Mouse (Mus musculus) cerebellum, adult 11 months (tissue): Measurements from ENCODE around the gene Psd4.

ENCODE experiments used
- DNase-seq: peaks from one replicate; pipeline ENCODE4 v3.0.0; 2022

The Psd4 gene

DNA sequence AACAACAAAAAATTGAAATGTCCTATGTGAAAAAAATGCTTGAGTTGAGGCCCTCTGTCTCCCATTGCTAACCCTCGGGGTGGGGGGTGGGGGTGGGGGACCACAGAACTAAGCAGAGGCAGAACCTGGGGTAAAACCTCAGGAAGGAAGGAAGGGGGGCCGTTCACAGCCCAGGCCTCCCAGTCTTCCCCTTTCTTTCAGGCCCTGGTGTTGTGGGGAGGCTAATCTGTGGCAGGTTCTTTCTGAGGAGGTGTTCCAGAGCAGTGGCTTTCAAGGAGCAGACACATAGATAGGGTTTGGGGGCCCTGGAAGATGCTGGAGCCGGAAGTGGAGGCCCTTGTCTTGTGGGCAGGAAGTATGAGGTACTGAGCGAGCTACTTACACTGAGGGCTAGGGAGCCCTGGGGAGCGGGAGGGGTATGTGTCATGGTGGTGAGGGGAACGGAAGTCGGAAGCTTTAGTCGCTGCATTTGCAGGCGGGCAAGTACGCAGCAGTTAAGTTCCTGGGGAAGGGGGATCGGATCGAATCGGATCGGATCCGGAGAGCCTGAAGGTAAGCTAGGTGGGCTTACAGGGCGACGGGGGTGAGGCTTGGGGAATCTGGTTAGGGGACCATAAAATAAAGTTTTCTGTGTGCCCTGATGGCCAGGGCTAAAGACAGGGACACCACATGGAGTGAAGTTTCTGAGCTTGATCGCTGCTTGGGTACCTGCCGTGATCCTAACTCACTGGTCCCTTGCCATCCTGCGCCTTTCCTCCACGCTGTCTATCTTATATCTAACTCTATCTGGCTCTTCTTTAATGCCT, 19.0 kb downstream of the Psd4 start:
- DNase-seq = no peak

DNA sequence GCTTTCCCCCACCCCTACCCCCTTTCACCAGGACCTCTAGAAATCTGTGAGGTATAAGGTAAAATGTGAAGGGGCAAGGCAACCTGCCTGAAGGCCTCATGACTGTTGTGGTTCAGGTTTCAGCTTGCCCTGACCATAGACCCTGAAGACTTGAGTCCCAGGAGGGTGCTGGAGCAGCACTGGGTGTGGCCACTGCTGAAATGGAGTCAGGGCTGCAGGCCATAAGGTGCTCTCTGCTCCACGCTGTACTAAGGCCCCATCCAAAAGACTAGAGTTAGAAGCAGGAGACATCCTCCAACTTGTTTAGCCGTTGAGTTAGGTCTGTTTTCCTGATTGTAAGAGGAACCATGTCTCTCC, 19.6 kb downstream of the Psd4 start:
- no peak for DNase-seq

GRCm38 (mm10) chr2:24387361-24388283, 20.2 kb downstream of the Psd4 start:
- no peak for DNase-seq

DNA sequence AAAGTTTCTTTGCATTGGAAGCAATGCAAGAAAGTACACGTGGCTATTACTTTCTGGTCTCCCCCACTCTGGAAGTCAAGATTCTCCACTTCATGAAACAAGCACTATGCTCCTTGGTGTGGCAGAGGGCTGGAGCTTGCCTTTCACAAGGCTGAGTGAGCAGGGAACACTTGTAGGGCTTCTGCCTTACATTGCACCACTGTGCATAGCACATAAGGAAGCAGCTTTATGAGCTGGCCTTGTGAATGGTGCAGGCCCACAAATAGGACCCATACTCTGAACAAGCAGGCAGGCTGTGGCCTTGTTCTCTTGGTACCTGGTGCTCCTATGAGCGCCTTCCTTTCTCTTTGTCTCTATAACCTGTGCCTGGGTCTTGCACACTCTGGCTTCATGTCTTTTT, 25.9 kb downstream of the Psd4 start:
- DNase-seq = no peak

- no peak for DNase-seq
These were observed 29.7 kb downstream of the Psd4 start for GRCm38 (mm10) chr2:24397115-24397514.

- DNase-seq = no peak
These were observed 33.3 kb downstream of the Psd4 start for GRCm38 (mm10) chr2:24400711-24401110.

GRCm38 (mm10) chr2:24405345-24406012, 38.1 kb downstream of the Psd4 start:
- peak; percentile 48 for DNase-seq

DNA sequence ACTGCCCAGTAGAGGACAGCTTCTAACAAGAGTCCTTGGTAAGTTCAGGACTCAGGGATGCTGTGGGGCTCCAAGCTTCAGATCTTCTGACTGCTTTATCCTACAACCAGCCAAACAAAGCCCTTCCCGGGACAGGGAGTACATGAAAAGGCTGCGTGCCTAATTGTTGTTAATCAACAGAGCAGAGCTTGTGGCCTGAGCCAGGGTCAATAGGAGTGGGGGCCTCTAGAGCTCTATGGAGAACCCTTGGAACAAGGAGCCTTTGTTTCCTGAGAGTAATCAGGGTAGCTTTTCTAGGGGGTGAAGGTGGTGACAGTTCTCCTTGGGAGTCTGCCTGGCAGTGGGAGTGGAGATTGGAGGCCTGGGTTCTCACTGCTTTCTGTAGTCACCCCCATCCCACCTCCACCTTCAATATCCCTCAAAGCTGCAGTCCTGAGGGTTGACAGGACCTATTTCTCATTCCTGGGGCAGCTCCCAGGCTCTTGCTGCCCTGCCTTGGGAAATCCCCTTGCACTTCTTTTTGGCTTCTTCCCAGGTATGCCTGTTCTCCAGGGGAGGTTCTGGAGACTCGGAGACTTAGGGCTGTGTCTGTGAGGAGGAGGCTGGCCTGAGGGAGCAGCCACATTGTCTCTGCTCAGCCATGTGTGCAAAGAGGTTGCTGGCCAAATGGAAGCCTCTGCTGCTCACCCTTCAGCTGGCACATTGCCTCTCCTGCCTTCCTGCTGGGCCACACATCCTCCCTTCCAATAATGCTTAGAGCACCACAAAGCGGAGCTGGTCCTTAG, 40.5 kb downstream of the Psd4 start:
- DNase-seq = peak; percentile 48

DNA sequence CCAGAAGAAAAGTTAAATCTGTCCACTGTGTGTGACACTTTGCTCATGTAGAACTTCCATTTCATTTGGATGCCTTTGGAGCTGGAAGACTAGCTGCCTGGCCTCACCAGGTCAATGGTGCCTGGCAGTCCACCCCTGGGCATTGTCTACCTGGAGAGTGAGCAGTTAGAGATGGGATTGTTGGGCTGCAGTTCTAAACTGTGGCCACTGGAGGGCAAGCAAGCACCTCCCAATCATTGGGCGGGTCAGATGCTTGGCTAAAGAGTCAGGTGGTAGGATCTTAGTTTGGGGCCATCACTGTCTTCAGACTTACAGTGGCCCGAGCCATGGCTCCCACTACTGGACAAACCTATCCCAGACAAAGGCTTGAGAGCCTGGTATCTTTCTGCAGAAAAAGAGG, 41.8 kb downstream of the Psd4 start:
- peak; percentile 44 for DNase-seq

DNA sequence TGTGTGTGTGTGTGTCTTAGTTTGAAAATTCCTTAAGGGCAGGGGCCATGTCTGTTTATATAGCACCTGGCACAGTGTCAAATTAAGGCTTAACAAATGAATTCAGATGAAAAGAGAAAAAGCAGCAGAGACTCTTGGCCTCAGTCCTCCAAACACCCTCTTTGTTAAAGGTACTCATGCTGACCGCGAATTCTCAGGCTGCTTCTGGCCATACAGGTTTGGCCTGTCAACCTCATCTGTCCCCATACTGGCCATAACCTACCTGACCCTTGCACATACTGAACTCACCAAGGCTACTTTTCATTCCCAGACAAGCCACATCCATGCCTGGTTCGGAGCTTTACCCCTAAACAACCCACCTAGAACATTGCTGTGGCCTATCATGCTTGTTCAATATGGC, 45.8 kb downstream of the Psd4 start:
- no peak for DNase-seq

GRCm38 (mm10) chr2:24413677-24414076, 46.3 kb downstream of the Psd4 start:
- no peak for DNase-seq

- no peak for DNase-seq
These were observed 49.3 kb downstream of the Psd4 start for GRCm38 (mm10) chr2:24416668-24417067.

DNA sequence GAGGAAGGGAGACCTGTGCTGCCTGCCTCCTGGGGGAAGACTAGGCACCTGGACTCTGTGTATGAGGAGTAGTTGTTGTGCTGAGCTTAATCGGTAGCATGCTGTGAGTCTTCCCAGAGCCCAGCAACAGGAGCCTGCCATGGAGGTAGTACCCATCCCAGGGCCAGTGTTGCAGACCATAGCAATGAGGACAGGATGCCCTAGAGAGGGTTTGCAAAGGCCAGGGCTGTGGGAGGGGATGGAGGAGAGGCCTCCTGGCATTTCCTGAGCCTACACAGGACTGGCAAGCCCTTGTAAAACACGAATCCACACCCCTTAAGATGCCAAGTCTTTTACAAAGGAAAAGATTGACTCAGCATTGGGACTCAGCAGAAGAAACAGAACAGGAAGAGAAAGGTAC, 49.7 kb downstream of the Psd4 start:
- no peak for DNase-seq

- DNase-seq = no peak
These were observed 50.2 kb downstream of the Psd4 start for GRCm38 (mm10) chr2:24417564-24417963.

GRCm38 (mm10) chr2:24421211-24421863, 54.0 kb downstream of the Psd4 start:
- DNase-seq = no peak

DNA sequence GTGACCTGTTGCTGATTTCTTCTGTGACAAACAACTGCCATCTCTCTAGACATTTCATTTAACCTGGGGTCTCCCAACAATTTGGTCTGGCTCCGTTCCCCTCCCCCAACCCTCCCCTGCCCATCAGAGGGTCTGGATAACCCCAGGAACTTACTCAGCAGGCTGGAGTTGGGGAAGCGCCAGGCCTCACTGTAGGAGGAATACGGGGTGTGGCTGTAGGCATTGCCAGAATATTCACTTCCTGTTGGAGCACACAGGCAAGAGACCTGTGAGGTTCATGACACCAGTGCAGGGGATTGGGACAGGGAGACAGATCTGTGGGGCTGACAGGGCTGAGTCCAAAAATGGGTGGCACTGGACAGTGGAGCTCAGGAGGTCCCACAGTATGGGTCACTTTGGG, 55.4 kb downstream of the Psd4 start:
- no peak for DNase-seq

- DNase-seq = no peak
These were observed 58.2 kb downstream of the Psd4 start for GRCm38 (mm10) chr2:24425630-24426029.

DNA sequence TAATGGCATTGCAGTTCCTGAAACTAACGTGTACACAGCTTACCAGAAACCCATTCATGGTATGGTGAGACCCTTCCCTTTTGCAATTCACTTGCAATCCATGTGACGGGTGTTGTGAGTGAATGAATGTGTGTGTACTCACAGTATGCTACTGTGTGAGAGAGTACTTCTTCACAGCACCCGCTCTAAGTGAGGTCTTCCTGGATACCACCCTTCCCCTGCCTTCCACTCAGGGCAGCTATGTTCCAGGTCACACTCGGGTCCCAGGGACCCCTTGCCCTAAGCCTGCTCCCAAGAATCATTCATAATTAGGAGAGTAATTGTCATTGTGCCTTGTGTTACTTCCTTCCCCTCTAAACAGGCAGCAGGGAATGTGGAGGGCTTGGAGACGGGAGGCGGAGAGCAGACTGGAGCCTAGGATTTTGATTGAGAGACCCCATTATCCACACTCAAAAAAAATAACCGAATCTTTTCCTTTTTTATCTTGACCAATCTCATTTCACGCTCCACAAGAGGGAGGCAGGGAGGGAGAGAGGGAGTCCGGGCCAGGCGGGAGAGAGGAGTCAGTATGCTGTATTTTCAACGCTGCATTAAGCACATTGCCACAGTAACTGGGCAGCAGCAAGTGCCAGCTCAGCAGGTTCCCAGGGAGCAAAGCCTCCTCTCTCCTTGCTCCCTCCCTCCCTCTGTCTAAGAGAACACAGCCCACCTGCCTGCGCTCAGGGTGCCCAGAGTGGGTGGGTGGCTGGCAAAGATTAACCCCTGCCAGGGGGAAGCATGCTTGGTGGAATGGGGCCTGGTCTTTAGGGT, 60.7 kb downstream of the Psd4 start:
- DNase-seq = no peak

- DNase-seq = no peak
These were observed 62.4 kb downstream of the Psd4 start for GRCm38 (mm10) chr2:24429806-24430205.

DNA sequence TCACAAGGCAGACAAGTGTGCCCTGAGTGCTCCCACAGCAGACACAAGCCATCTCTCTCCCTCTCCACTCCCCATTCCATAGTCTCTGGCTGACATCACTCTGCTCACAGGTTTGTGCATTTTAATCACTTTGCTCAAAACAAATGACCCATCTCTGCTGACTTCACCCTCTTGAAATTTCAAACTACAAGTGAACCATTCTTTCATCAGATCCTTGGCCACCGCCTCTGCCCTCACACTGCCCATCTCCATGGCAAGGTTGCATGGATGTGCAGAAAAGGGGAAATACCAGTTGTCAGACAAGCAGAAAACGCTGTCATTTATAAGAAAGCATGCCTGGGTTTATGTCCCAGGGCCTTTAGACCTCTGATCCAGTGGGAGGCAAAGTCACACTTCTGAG, 67.3 kb downstream of the Psd4 start:
- no peak for DNase-seq

DNA sequence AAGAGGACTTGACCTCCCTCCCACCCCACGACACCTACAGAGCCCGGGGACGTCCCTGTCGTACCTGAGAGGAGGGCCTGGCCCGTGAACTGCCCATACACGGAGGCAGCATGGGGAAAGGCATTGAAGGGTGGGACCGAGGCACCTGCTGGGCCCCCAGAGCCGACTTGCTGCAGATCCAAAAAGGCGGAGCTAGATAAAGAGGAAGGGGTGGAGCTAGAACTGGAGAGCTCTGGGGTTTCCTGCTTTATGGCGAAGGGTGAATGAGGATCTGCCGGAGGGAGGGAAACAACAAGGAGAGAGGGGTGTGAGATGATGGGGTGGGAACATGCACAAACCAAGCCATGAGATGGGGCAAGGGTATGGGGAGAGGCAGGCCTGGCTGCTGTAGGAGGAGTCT, 68.3 kb downstream of the Psd4 start:
- DNase-seq = no peak
